Mouse (Mus musculus) urinary bladder, adult 18-20 months (tissue): ENCODE data around the gene Kcnk6.
"Not testable (repeated sequence)": the region's sequence is repeated elsewhere in the genome, so short reads cannot be mapped to it uniquely, and the experiment has no call there.

Experiments
- DNase-seq, 2 experiments: peaks; one replicate each; pipeline ENCODE4 v3.0.0; 2022; ENCODE audit warnings: low spot score in 2 of 2, mixed read lengths in 2 of 2

Kcnk6 gene

DNA sequence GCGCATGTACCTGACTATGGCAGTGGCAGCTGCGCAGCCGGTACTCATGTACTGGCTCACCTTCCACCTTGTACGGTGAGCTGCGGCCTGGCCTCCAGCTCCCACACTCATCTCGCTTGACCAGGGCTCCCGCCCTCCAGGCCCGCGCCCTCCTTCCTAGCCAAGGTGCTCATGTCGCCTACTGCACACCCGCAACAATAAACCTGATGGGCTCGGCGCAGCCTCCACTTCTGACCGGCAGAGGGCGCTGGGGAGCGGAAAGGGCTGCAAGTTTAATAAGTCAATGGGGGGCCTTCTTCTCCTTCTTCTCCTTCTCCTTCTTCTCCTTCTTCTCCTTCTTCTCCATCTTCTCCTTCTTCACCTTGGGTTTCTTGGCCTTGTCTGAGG is 15.0 kb upstream of the Kcnk6 start:
- peak; percentile 81 to 91 for DNase-seq

DNA sequence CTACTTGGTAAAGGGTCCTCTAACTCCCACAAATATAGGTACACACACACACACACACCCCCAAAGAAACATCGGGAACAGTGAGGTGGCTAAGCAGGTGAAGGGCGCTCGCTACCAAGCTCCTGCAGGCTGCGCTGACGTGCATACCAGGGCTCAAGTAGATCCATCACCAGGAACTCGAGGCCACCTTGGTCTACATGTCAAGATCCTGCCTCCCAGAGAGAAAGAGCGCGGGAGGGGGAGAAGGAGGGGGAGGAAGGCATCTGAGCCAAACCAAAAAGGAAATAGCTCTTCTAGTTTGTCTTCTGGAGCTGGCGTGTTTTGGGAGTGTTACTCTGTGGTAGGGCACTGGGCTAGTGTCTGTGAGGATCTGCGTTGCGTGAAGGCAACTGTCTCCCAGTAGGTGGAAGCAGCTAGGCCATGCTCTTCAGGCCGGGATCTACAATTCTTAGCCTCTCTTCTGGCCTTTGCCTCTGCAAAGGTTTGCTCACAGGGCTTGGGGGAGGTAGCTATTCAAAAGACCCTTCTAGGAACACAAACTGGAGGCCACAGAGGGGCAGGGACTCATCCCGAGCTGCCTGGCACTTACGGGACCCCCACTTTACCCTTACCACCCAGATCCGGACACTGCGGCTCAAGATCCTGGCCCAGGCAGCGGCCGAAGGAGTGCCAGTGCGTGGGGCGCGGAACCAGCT is 14.5 kb upstream of the Kcnk6 start:
- no peak for DNase-seq

DNA sequence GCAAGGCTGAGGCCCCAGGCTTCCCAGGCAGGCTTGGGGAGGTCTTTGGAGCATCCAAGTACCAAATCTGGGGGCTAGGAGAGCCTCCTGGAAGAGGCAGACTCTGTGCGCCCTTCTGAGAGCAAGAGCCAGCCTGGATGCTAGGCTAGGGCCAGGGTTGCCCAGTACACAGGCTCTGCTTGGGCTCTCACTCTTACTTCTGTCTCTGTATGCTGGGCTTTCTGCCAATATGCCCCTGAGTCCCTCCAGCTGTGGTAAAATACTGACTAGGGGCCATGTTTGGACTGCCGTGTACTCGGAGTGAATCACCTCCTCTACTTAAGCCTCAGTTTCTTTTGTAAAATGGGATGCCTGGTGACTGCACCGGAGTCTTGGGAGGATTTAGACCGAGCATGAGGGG is 13.7 kb upstream of the Kcnk6 start:
- DNase-seq = no peak

DNA sequence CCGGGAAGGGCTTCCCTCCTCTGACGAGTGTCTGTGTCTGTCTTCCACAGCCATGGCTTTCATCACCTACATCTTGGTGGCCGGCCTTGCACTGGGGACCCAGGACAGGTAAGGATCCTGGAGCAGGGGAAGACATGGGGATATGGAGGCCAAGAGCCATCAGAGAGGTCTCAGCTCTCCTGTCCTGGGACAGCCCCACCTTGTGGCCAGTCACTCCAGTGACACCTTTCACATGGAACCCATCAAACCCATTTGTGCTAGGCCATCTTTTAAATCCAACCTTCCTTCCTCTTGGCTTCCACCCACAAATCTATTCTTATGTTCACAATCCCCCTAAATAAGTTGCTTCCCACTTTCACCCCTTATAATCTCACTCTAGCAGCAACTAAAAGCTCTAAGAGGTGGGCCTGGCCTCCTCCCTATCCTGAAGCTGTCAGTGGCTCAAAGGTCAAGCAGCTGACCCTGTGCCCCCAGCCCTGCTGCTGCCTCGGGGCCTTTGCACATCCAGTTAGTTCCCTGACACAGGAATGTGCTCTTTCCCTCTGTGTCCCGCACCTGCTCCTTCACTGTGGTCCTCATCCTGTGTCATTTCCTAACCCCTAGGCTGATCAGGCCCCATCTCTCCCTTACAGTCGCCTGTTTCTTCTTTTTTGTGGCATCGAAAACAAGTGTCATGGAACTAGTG is 12.6 kb upstream of the Kcnk6 start:
- DNase-seq = no peak

DNA sequence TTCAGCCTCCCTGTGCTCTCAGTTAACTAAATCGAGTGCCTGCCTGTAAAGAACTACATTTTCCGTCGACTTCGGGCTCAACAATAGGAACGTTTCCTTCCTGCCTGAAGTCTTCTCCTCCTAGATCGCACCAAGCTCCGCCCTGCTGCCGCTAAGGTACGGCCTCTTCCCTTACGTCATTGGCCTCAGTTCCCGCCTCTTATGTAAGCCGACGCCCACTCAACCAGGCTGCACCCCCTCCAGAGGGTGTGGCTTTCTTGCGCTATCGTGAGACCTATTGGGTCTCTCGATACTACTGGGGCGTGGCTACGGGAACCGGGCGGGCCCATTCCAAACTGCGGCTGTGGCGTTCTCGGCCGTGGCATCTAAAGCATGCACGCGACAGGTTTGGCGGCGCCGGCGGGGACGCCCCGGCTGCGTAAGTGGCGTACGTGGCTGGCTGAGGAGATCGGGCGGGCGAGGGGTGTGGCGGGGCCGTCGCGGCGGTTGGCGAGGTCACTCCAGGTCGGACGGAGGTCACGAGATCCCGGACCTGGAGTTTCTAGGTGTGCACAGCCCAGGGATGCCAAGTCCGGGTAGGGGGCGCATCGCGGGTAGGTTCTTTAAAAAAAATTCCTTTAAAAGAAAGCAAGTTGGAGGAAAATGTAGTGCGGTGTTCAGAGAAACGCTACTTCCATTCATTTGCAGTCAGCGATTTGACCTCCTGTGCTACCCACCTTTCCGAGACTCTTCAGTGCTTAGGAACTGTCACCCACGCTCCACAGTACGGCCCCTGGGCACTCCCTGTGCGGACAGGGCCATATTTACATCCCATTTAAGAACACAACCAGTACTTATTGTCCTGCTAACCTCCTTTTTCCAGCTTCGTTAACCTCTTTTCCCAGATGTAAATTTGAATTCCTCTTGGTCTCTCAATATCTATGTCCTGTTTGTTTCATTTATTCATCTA is 6.0 kb upstream of the Kcnk6 start, which contains the start of gene Yif1b:
TSS of gene Yif1b (plus strand) at position 311 of the 949 bp plus-strand sequence.
- peak; percentile 97 to 98 for DNase-seq

DNA sequence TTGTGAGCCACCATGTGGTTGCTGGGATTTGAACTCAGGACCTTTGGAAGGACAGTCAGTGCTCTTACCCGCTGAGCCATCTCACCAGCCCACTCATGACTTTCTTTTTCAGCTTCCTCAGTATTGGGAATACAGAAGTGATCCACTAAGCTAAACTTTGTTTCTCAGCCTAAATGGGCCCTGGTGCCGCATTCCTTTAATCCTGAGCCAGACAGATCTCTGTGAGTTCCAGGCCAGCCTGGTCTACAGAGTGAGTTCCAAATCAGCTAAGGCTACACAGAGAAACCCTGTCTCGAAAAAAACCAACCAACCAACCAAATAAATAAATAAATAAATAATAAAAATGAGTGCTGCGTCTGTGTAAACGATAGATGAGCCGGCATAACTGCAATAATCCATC is 5.3 kb upstream of the Kcnk6 start:
- DNase-seq = not testable (repeated sequence)

DNA sequence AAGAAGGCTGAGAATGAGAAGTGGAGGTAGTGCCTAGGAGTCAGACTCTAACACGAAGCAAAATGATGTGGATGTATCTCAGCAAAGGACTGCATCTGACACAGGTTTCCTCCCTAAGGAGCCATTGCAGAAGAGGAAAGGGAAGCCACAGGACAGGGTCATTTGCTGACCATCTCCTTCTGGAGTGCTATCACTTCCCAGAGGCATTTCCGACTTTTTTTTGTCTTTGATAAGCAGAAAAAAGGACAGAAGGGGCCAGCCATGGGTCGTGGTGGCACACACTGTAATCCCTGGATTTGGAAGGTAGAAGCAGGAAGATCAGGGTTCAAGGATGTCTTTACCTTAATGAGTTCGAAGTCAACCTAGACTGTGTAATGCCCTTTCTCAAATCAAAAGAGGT is 4.3 kb upstream of the Kcnk6 start:
- DNase-seq = no peak

DNA sequence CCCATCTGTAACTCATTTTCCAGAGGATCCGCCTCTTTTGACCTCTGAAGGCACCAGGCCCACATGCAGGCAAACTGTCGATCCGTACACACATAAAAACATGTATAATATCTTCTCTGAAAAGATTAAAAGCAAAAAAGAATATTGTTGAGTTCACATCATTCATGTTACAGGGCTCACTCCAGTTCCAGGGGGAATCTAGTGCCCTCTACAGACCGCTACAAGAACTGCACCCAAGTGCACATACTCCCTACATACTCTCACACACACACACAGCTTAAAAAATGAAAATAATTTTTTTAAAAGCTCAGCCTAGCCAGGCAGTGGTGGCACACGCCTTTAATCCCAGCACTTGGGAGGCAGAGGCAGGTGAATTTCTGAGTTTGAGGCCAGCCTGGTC is 2.3 kb upstream of the Kcnk6 start:
- no peak for DNase-seq

DNA sequence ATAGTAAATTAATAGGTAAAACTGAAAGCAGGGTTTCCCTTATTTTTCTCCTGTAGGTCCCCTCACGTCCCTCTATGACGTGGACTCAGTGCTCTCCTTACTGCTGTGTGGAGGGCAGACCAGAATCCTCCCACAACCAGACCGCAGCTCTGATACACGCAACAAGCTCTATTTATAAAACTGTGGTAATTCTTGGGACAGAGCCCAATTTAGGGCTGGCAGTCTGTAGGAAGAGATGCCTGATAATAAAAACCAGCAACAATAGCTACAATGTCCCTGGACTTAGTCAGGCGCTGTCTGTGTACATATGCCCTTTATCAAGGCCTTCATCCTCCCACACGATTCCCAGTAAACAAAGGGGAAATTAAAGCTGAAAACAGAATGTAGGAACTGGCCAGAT is 1.4 kb upstream of the Kcnk6 start:
- DNase-seq = no peak

DNA sequence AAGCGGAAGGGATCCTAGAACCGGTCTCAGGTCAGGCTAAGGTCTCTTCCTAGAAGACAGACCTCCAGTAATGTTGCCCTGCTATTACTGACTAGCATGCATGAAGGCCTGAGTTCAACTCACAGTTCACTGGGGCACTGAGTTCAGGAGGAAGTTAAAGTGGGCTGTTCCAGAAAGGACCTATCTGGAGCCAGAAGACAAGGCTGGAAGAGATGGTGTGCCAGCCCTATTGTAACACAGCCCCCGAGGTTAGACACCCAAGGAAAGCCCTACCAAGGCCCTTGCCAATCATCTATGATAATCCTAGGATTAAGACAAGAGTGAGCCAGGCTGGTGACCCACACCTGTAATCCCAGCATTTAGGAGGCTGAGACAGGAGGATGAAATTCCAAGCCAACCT is 798 bp downstream of the Kcnk6 start:
- no peak for DNase-seq

DNA sequence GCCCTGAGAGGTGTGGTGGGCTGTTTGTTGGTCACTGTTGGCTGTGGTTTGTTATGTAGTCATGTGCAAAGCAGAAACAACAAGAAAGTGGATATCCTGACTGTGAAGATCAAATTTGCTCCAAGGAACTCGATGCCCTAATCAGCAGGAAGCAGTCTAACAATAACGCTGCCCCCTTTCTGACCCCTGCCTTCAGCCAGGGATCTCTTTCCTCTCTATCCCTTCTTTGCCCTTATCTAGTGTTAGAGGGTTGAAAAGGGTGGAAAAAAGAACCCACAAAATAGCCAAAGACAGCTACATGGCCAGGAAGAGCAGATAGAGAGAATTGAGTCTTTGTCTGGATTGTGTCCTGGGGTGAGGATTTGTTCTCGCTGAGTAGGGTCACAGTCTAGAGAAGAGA is 1.8 kb downstream of the Kcnk6 start:
- no peak for DNase-seq

DNA sequence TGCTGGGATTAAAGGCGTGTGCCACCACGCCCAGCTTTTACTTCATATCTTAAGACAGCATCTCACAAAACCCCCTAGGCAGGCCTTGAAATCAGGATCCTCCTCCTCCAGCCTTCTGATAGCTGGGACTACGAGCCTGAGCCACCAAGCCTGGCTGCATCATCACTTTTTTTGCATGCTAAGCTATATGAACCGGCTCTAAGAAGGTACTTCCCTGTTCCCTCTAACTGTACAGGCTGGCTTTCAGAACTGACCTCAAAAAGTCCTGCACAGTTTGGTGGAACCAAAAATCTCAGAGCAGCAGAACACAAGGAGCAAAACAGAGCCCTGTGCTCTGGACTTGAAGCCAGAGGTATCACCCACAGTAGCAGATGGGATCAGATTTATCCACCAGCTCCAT is 4.1 kb downstream of the Kcnk6 start:
- no peak for DNase-seq

DNA sequence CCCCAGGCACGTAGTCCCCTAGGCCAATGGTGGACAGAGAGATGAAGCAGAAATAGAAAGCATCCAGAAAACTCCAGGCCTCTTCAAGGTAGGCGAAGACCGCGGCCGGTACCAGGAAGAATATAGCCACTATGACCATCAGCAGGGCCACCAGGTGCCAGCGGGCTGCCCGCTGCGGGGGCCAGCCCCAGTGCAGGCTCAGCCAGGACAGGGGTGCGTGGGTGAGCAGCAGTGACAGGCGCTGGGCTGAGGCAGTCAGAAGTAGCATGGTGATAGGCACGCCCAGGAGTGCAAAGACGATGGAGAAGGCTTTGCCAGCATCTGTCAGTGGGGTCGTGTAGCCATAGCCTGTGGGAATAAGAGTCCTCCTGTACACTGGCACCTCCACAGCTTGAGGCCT is 6.8 kb downstream of the Kcnk6 start:
- DNase-seq = no peak

DNA sequence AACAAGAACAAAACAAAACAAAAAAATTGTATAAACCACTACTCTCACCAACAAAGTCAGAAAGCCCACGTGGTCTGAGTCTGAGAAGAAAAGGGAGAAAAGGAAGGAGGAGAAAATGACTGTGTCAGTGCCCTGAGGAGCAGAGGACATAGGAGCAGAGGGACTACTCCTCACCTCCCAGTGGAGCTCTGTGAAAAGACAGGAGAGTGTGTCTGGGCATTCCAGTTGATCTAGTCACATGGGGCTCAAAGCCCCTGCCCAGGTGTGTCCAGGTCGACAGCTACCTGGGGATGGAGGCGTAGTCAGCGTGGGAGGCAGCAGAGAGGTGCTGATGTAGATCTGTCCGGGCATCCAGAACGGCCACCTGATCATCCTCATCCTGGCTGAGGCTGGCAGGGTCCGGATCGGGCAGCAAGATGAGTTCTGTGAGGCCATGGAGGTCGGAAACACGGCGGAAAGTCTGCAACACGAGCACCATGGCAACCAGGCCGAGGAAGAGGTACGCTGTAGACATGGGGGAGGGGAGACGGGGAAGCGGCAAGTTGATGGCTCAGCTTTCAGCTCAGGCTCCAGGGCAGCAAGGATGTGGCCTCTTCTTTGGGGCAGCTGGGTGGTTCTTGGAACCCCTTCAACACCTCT is 7.4 kb downstream of the Kcnk6 start:
- no peak for DNase-seq

DNA sequence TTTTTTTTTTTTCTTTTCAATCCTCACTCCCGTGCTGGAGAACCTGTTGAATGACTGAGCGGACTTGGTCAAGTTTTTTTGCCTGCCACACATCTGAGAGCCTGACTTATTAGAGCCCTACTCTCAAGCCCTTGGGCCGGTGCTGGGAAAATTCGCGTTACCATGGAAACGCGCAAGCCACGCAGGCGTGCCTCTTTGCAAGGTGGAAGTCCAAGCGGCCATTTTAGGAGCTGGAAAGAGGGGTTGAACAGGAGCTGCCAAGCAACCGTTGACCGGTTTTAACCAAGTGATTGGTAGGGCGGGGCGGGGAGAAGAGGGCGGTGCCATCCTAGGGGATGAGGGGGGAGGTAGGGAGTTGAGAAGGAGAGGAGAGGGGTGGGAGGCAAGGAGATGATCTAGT is 17.5 kb downstream of the Kcnk6 start:
- no peak for DNase-seq

DNA sequence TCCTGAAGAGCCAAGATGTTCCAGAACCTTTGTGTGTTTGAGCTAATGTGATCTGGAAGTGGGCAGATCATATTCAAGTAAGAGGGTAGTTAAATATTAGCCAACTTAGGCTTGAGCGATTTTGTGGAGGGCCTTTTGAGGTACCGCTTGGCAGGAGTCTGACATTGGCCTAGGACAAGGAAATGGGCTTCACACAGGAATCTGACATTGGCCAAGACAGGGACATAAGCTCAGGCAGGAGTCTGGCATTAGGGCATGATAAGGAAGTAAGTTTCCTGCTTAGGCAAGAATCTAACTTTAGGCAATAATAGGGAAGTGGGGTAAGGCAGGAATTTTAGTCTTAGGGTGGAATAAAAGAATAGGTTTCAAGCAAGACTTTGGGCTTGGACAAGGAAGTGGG is 18.1 kb downstream of the Kcnk6 start:
- DNase-seq = no peak

DNA sequence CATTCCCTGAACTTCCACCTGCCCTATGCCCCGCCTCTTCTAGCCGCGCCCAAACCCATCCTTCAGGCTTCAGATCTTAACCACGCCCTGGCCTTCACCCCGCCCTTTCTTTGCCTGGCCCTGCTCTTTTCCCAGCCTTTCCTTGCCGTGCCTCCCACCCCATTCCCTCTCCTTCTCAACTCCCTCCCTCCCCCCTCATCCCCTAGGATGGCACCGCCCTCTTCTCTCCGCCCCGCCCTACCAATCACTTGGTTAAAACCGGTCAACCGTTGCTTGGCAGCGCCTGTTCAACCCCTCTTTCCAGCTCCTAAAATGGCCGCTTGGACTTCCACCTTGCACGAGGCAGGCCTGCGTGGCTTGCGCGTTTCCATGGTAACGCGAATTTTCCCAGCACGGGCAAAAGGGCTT is 18.6 kb downstream of the Kcnk6 start, which contains the start of gene Catsperg1:
TSS of gene Catsperg1 (minus strand) at position 361 of the 408 bp plus-strand sequence.
- no peak for DNase-seq

DNA sequence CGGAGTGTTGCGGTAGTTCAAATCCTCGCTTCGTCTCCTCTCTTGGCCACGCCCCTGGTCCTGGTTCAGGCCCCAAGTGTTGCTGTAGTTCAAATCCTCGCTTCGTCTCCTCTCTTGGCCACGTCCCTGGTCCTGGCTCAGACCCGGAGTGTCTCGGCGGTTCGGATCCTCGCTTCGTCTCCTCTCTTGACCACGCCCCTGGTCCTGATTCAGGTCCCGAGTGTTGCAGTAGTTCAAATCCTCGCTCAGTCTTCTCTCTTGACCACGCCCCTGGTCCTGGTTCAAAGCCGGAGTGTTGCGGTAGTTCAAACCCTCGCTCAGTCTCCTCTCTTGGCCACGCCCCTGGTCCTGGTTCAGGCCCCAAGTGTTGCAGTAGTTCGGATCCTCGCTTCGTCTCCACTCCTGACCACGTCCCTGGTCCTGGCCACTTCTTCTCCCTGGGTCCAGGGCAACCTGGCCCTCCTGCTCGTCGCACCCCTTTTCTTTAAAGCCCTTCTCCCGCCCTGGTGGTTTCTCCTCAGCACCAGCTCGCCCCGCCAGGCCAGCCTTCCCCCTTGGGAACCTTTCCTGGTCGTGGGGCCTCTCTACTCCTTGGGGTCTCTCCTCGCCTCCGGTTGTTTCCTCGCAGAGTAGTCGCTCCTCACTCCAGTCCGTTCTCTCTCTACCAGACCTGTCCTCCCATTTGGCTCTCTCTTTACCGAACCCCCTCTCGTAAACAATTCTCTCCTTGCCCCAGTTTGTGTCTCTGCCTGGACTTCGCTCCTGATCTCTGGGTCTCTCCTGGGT is 19.3 kb downstream of the Kcnk6 start:
- not testable (repeated sequence) for DNase-seq

DNA sequence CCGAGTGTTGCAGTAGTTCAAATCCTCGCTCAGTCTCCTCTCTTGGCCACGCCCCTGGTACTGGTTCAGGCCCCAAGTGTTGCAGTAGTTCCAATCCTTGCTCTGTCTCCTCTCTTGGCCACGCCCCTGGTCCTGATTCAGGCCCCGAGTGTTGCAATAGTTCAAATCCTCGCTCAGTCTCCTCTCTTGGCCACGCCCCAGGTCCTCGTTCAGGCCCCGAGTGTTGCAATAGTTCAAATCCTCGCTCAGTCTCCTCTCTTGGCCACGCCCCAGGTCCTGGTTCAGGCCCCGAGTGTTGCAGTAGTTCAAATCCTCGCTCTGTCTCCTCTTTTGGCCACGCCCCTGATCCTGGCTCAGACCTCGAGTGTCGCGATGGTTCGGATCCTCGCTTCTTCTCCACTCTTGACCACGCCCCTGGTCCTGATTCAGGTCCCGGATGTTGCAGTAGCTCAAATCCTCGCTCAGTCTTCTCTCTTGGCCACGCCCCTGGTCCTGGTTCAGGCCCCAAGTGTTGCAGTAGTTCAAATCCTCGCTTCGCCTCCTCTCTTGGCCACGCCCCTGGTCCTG is 20.0 kb downstream of the Kcnk6 start:
- no peak for DNase-seq

DNA sequence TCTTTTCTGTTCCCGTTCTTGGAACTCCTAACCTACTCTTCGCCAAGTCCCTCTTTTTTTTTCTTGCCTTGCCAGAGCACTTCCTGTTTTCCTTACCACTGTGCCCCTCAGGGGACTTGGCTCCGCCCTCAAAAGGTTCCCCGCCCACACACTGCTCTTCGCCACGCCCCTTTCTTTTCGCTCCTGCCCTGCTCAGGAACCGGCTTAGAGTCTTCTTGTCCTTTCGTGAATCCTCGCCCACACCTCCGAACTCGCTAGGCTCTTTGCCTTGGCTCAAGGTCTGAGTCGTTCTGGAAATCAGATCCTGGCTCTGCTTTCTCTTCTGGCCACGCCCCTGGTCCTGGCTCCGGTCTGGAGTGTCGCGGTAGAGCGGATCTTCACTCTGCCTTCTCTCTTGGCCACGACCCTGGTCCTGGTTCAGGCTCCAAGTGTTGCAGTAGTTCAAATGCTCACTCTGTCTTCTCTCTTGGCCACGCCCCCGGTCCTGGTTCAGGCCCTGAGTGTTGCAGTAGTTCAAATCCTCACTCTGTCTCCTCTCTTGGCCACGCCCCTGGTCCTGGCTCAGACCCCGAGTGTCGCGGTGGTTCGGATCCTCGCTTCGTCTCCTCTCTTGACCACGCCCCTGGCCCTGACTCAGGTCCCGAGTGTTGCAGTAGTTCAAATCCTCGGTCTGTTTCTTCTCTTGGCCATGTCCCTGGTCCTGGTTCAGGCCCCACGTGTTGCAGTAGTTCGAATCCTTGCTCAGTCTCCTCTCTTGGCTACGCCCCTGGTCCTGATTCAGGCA is 20.7 kb downstream of the Kcnk6 start:
- DNase-seq = peak; percentile 86 to 87
